Mouse (Mus musculus) myocyte (in vitro differentiated cells): Measurements from ENCODE around the gene Myb. TPM values are rescaled to one million over a fixed set of nuclear protein-coding genes. Genes with fewer than 3 reads are reported as not detected.

ENCODE experiments used
- H3K27me3 ChIP-seq: one replicate; pipeline ENCODE4 v1.6.1; 2011; ENCODE audit not compliant: control insufficient read depth, insufficient read depth, insufficient read length
- H3K36me3 ChIP-seq: one replicate; pipeline ENCODE4 v1.6.1; 2011; ENCODE audit not compliant: control insufficient read depth, insufficient read depth
- H3K4me2 ChIP-seq: one replicate; pipeline ENCODE4 v1.6.1; 2011; ENCODE audit warnings: low read depth, control low read depth
- H3K4me3 ChIP-seq: one replicate; pipeline ENCODE4 v1.5.1; 2011; ENCODE audit warnings: mild to moderate bottlenecking, control low read depth, moderate library complexity
- H3K79me2 ChIP-seq: one replicate; pipeline ENCODE4 v1.6.1; 2011; ENCODE audit not compliant: control insufficient read depth, insufficient read depth
- H3ac ChIP-seq: one replicate; pipeline ENCODE4 v1.6.1; 2011; ENCODE audit not compliant: control insufficient read depth, insufficient read length
- CEBPB ChIP-seq: IDR thresholded peaks from 2 replicates; pipeline ENCODE4 v1.6.1; 2011; ENCODE audit warnings: mild to moderate bottlenecking, moderate library complexity; ENCODE audit not compliant: poor library complexity, insufficient read depth, severe bottlenecking
- E2F4 ChIP-seq: IDR thresholded peaks from one replicate; pipeline ENCODE4 v1.6.1; 2011; ENCODE audit warnings: mild to moderate bottlenecking, control low read depth, moderate library complexity; ENCODE audit not compliant: insufficient read depth
- MAX ChIP-seq: IDR thresholded peaks from one replicate; pipeline ENCODE4 v1.6.1; 2011; ENCODE audit warnings: low read depth, mild to moderate bottlenecking, control low read depth
- MYOD1 ChIP-seq, 3 experiments: IDR thresholded peaks; one replicate each; pipeline ENCODE4 v1.6.1; 2011; ENCODE audit warnings: control low read depth in 2 of 3, low read depth in 2 of 3, mild to moderate bottlenecking in 2 of 3, moderate library complexity in 1 of 3; ENCODE audit not compliant: insufficient read length in 2 of 3, control insufficient read depth in 1 of 3
- MYOG ChIP-seq, 3 experiments: IDR thresholded peaks; one replicate each; pipeline ENCODE4 v1.6.1; 2011; ENCODE audit warnings: control low read depth in 2 of 3, low read depth in 2 of 3, mild to moderate bottlenecking in 2 of 3; ENCODE audit not compliant: insufficient read length in 2 of 3, control insufficient read depth in 1 of 3, insufficient read depth in 1 of 3
- POLR2A ChIP-seq: IDR thresholded peaks from one replicate; pipeline ENCODE4 v1.6.1; 2011; ENCODE audit warnings: low read depth, mild to moderate bottlenecking, control low read depth, moderate library complexity; ENCODE audit not compliant: insufficient read length
- POLR2AphosphoS2 ChIP-seq: IDR thresholded peaks from one replicate; pipeline ENCODE4 v1.6.1; 2011; ENCODE audit warnings: low read depth, control low read depth; ENCODE audit not compliant: insufficient read length
- REST ChIP-seq: IDR thresholded peaks from one replicate; pipeline ENCODE4 v1.6.1; 2011; ENCODE audit warnings: mild to moderate bottlenecking, control low read depth, moderate library complexity; ENCODE audit not compliant: insufficient read depth, insufficient read length
- SRF ChIP-seq: IDR thresholded peaks from one replicate; pipeline ENCODE4 v1.6.1; 2011; ENCODE audit warnings: low read depth; ENCODE audit not compliant: control insufficient read depth, insufficient read length
- TCF12 ChIP-seq: IDR thresholded peaks from one replicate; pipeline ENCODE4 v1.6.1; 2011; ENCODE audit warnings: mild to moderate bottlenecking, control low read depth; ENCODE audit not compliant: poor library complexity, insufficient read depth, severe bottlenecking
- TCF3 ChIP-seq: IDR thresholded peaks from one replicate; pipeline ENCODE4 v1.6.1; 2011; ENCODE audit warnings: low read depth, control low read depth; ENCODE audit not compliant: insufficient read length
- USF1 ChIP-seq: IDR thresholded peaks from one replicate; pipeline ENCODE4 v1.6.1; 2011; ENCODE audit warnings: low read depth, mild to moderate bottlenecking, control low read depth, moderate library complexity
- polyA plus RNA-seq: library from polyadenylated mRNA; unstranded; fragments of >200 nt; fragmentation: generic; extraction: Trizol; gene quantifications from one replicate; pipeline ENCODE4 v1.2.1, GENCODE M21; 2012; ENCODE audit warnings: missing spikeins

Myb gene
- polyA plus RNA-seq: 0.02 TPM

- TF ChIP-seq MYOG (IDR thresholded peaks at IDR 0.05; ENCODE audit: control insufficient read depth in 1 of 3, insufficient read depth in 1 of 3, insufficient read length in 2 of 3, low read depth in 2 of 3): no peak
- no peak for TF ChIP-seq USF1
- no peak for TF ChIP-seq TCF3
- TF ChIP-seq POLR2AphosphoS2: no peak
- TF ChIP-seq E2F4: no peak
- no peak for TF ChIP-seq REST
- TF ChIP-seq POLR2A: no peak
- no peak for TF ChIP-seq CEBPB
- TF ChIP-seq MAX: no peak
- TF ChIP-seq TCF12: no peak
- no peak for TF ChIP-seq SRF
- no peaks in the 10 kb centered on the region for H3K36me3 ChIP-seq
- no peak within 1 kb of the TSS for H3ac ChIP-seq
- H3K79me2 ChIP-seq: no peaks in the 10 kb centered on the region
- peak within 1 kb of the TSS; percentile 97 for H3K4me2 ChIP-seq
- peaks cover 38% of the 10 kb centered on the region for H3K27me3 ChIP-seq
- H3K4me3 ChIP-seq: peak within 1 kb of the TSS; percentile 17
Measured at GRCm38 (mm10) chr10:21160537-21161358, at the start of gene Myb. TSS of gene Myb (minus strand) at chr10:21160984.

GRCm38 (mm10) chr10:21207378-21207777 lies 46.6 kb upstream of the Myb start:
- Histone ChIP-seq H3K4me3 (no peak overlapping the region), H3K27me3 (no peaks in the 10 kb centered on the region), H3K4me2 (no peak overlapping the region), H3ac (no peak overlapping the region), H3K79me2 (no peaks in the 10 kb centered on the region), H3K36me3 (no peaks in the 10 kb centered on the region)
- TF ChIP-seq MAX (no peak), MYOD1 (IDR thresholded peaks at IDR 0.05; ENCODE audit: control insufficient read depth in 1 of 3, insufficient read length in 2 of 3, low read depth in 2 of 3) (no peak), USF1 (no peak), MYOG (IDR thresholded peaks at IDR 0.05; ENCODE audit: control insufficient read depth in 1 of 3, insufficient read depth in 1 of 3, insufficient read length in 2 of 3, low read depth in 2 of 3) (no peak), E2F4 (no peak), REST (no peak), CEBPB (no peak), TCF3 (no peak), SRF (no peak), POLR2AphosphoS2 (no peak), POLR2A (no peak)

- Histone ChIP-seq H3K27me3 (no peaks in the 10 kb centered on the region), H3ac (no peak overlapping the region), H3K4me2 (no peak overlapping the region), H3K4me3 (no peak overlapping the region), H3K79me2 (no peaks in the 10 kb centered on the region), H3K36me3 (no peaks in the 10 kb centered on the region)
- no peak for TF ChIP-seq MAX
- TF ChIP-seq USF1: no peak
- no peak for TF ChIP-seq REST
- no peak for TF ChIP-seq TCF12
- no peak for TF ChIP-seq CEBPB
- TF ChIP-seq TCF3: no peak
- no peak for TF ChIP-seq MYOG (IDR thresholded peaks at IDR 0.05; ENCODE audit: control insufficient read depth in 1 of 3, insufficient read depth in 1 of 3, insufficient read length in 2 of 3, low read depth in 2 of 3)
- TF ChIP-seq SRF: no peak
- TF ChIP-seq POLR2AphosphoS2: no peak
- no peak for TF ChIP-seq E2F4
- TF ChIP-seq POLR2A: no peak
- TF ChIP-seq MYOD1 (IDR thresholded peaks at IDR 0.05; ENCODE audit: control insufficient read depth in 1 of 3, insufficient read length in 2 of 3, low read depth in 2 of 3): no peak
Measured at GRCm38 (mm10) chr10:21206232-21206631, 45.4 kb upstream of the Myb start.

- TF ChIP-seq SRF: no peak
- TF ChIP-seq USF1: no peak
- no peak for TF ChIP-seq MYOD1 (IDR thresholded peaks at IDR 0.05; ENCODE audit: control insufficient read depth in 1 of 3, insufficient read length in 2 of 3, low read depth in 2 of 3)
- TF ChIP-seq E2F4: no peak
- no peak for TF ChIP-seq MAX
- no peaks in the 10 kb centered on the region for H3K79me2 ChIP-seq
Measured at GRCm38 (mm10) chr10:21204496-21205085, 43.8 kb upstream of the Myb start.

GRCm38 (mm10) chr10:21203886-21204285 lies 43.1 kb upstream of the Myb start:
- H3K4me3 ChIP-seq: no peak overlapping the region
- H3K79me2 ChIP-seq: no peaks in the 10 kb centered on the region
- H3K27me3 ChIP-seq: no peaks in the 10 kb centered on the region
- TF ChIP-seq CEBPB (no peak), USF1 (no peak), MAX (no peak), E2F4 (no peak), MYOD1 (IDR thresholded peaks at IDR 0.05; ENCODE audit: control insufficient read depth in 1 of 3, insufficient read length in 2 of 3, low read depth in 2 of 3) (no peak), REST (no peak), SRF (no peak), TCF3 (no peak), TCF12 (no peak), POLR2AphosphoS2 (no peak), POLR2A (no peak), MYOG (IDR thresholded peaks at IDR 0.05; ENCODE audit: control insufficient read depth in 1 of 3, insufficient read depth in 1 of 3, insufficient read length in 2 of 3, low read depth in 2 of 3) (no peak)
- no peaks in the 10 kb centered on the region for H3K36me3 ChIP-seq
- no peak overlapping the region for H3K4me2 ChIP-seq
- no peak overlapping the region for H3ac ChIP-seq

More at GRCm38 (mm10) chr10:21204496-21205085, 43.8 kb upstream of the Myb start:
- H3K27me3 ChIP-seq: no peaks in the 10 kb centered on the region
- no peaks in the 10 kb centered on the region for H3K36me3 ChIP-seq
- H3K4me2 ChIP-seq: no peak overlapping the region
- no peak overlapping the region for H3ac ChIP-seq
- H3K4me3 ChIP-seq: no peak overlapping the region
